Mouse (Mus musculus) liver, adult 2 months (tissue): ENCODE results near the gene Casz1.

Experiments used
- CTCF ChIP-seq: fragments of 200-500 bp; IDR thresholded peaks from 2 replicates; pipeline ENCODE4 v1.5.1; 2011; ENCODE audit warnings: low read depth, low read length, control low read depth
- POLR2A ChIP-seq: fragments of 200-500 bp; IDR thresholded peaks from 2 replicates; pipeline ENCODE4 v1.6.1; 2011; ENCODE audit warnings: low read length, control low read depth; ENCODE audit not compliant: insufficient read depth; ENCODE audit errors: extremely low read depth

GRCm38 (mm10) chr4:148946071-148946470 lies 141.8 kb downstream of the Casz1 start:
- TF ChIP-seq POLR2A (no peak), CTCF (no peak)
